Mouse (Mus musculus): ENCODE results near the gene E130208F15Rik.

The E130208F15Rik gene

GRCm38 (mm10) chr7:30333436-30333835 is 11.9 kb downstream of the E130208F15Rik start:
- DNase-seq (ENCODE audit: low read depth, low spot score) = no peak

- no peak for DNase-seq (ENCODE audit: low read depth, low spot score)
Measured at GRCm38 (mm10) chr7:30334563-30334962, 13.0 kb downstream of the E130208F15Rik start.

GRCm38 (mm10) chr7:30335688-30336087 is 14.1 kb downstream of the E130208F15Rik start:
- DNase-seq (ENCODE audit: low read depth, low spot score) = no peak

- peak; percentile 93 for DNase-seq (ENCODE audit: low read depth, low spot score)
Measured at GRCm38 (mm10) chr7:30336384-30336783, 14.8 kb downstream of the E130208F15Rik start.

- no peak for DNase-seq (ENCODE audit: low read depth, low spot score)
Measured at GRCm38 (mm10) chr7:30339432-30340109, 18.0 kb downstream of the E130208F15Rik start.

- peak; percentile 78 for DNase-seq (ENCODE audit: low read depth, low spot score)
Measured at GRCm38 (mm10) chr7:30346635-30347379, 25.3 kb downstream of the E130208F15Rik start.

- DNase-seq (ENCODE audit: low read depth, low spot score) = peak; percentile 91
Measured at GRCm38 (mm10) chr7:30347828-30348227, 26.3 kb downstream of the E130208F15Rik start.

- peak; percentile 92 for DNase-seq (ENCODE audit: low read depth, low spot score)
Measured at GRCm38 (mm10) chr7:30353279-30353822, 31.8 kb downstream of the E130208F15Rik start.

GRCm38 (mm10) chr7:30354059-30354458 is 32.5 kb downstream of the E130208F15Rik start:
- DNase-seq (ENCODE audit: low read depth, low spot score) = no peak

- DNase-seq (ENCODE audit: low read depth, low spot score) = no peak
Measured at GRCm38 (mm10) chr7:30358378-30359186, 37.0 kb downstream of the E130208F15Rik start.

- DNase-seq (ENCODE audit: low read depth, low spot score) = no peak
Measured at GRCm38 (mm10) chr7:30359276-30359865, 37.8 kb downstream of the E130208F15Rik start.

GRCm38 (mm10) chr7:30360028-30360427 is 38.5 kb downstream of the E130208F15Rik start:
- no peak for DNase-seq (ENCODE audit: low read depth, low spot score)

GRCm38 (mm10) chr7:30362652-30363343 is 41.3 kb downstream of the E130208F15Rik start, which contains the start of gene Lrfn3:
TSS of gene Lrfn3 (minus strand) at chr7:30362772.
- peak; percentile 92 for DNase-seq (ENCODE audit: low read depth, low spot score)

- no peak for DNase-seq (ENCODE audit: low read depth, low spot score)
Measured at GRCm38 (mm10) chr7:30363344-30363738, 41.8 kb downstream of the E130208F15Rik start.

GRCm38 (mm10) chr7:30367466-30367865 is 45.9 kb downstream of the E130208F15Rik start:
- DNase-seq (ENCODE audit: low read depth, low spot score) = no peak
